Mouse (Mus musculus): ENCODE measurements around the gene Mvb12b. TPM values are rescaled to one million over a fixed set of nuclear protein-coding genes. Genes with fewer than 3 reads are reported as not detected.
A peak's percentile ranks its signal among the peaks of the same experiment; 100 is the strongest.

Mvb12b gene
- total RNA-seq, 2 experiments from 2014 or later, result 83.8 to 84.3 TPM

DNA sequence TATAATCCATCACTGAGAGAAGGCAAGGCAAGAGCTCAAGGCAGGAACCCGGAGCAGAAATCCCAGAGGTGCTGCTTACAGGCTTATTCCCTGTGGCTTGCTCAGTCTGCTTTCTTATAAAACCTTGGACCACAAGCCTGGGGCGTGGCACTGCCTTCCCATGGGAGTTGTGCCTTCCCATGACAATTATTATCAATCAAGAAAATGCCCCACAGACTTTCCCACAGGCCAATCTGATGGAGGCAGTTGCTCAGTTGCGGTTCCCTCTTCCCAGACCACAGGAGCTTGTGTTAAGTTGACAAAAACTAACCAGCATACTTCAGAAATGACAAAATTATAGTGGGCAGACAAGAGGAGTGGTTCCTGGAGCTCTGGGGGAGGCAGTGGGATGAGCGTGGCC lies 19.4 kb downstream of the Mvb12b start:
- intact Hi-C loops (cut with DNase I), result no loop called here
- no peak for DNase-seq (ENCODE audit: low spot score in 2 of 2)

DNA sequence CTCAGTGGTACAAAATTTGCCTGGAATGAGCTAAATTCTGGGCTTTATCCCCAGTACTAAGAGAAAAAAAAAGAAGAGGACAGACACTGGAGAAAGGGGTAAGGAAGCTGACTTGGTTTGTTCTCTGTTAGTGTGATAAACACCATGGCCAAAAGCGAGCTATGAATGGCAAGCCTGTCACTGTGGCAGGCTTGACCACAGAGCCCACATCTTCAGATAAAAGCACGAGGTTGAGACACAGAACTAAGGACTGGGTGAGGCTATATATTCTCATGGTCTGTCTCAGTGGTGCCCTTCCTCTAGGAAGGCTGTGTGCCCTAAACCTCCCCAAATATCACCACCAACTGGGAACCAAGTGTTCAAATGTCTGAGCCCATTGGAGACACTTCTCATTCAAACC lies 31.0 kb downstream of the Mvb12b start:
- intact Hi-C loops (cut with DNase I), result no loop called here
- no peak for DNase-seq (ENCODE audit: low spot score in 2 of 2)

GRCm38 (mm10) chr2:33853011-33853976 lies 34.5 kb downstream of the Mvb12b start:
- no peak for DNase-seq (ENCODE audit: low spot score in 2 of 2)
- intact Hi-C loops (cut with DNase I), result no loop called here

DNA sequence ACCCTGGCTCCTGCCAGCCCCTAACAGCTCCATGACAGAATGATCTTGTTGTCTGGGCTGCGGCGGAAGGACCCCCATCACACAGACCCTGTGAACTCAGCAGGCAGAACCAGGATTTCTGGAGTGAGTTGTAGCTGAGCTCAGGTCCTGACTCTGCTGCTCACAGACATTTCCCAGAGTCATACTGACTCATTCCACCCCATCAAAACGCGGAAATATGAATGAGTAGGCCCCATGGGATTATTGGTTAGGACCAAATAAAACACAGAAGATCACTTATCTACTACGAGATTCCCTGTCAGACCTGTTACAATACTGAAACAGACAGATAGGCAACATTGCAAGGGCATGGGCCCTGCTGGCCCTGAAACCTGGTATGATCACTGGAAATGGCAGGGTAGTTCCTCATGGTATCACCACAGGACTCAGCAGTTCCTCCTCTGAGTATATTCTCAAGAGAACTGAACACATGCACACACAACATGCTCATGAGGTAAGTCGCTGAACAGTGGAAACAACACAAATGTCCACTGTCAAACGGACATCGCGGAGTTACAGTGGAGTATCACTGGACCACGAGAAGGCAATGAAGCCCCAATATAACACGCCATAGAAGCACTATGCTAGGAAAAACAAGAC lies 40.4 kb downstream of the Mvb12b start:
- no peak for DNase-seq (ENCODE audit: low spot score in 2 of 2)
- intact Hi-C loops (cut with DNase I), result no loop called here

- intact Hi-C loops (cut with DNase I), result no loop called here
- no peak for DNase-seq (ENCODE audit: low spot score in 2 of 2)
Observed at GRCm38 (mm10) chr2:33846635-33847034, 41.1 kb downstream of the Mvb12b start.

DNA sequence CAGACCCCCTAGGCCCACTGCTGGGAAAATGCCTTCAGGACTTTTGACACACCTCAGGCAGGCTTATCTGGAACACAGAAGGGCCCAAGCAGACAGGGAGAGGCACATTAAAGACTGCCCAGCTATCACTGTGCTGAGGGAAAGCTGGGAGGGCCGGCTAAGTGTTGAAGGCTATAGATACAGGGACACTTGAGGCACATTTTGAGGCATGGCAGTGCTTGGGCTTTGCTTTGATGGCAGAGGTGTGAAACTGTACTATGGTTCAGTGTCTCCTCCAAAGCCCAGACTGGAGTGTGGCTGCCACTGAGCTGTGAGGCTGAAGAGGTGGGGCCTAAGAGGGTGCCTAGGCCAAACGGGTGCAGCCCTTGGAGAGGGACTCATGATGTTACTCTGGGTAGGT lies 44.1 kb downstream of the Mvb12b start:
- intact Hi-C loops (cut with DNase I), result no loop called here
- DNase-seq (ENCODE audit: low spot score in 2 of 2), result no peak

- DNase-seq (ENCODE audit: low spot score in 2 of 2), result no peak
- intact Hi-C loops (cut with DNase I), result no loop called here
Observed at GRCm38 (mm10) chr2:33842983-33843577, 44.7 kb downstream of the Mvb12b start.

- intact Hi-C loops (cut with DNase I), result no loop called here
Observed at GRCm38 (mm10) chr2:33841980-33842379, 45.8 kb downstream of the Mvb12b start.

DNA sequence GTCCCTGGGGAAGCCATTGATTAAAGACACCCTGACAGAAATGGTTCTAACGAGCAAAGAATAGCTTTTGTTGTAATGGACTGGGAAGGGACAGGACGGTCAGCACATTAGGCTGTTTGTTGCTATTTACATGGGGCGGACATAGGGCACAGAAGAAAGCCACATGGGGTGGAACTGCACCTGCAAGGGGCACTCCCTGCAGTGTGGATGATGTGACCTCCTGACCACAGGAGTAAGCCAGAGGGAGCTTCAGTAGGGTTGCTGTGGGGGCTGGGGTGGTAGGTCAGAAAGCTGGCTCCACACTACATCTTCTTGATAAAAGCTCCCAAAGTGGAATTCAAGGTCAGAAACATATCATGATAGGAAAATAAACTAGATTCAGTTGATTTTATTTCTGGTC lies 47.3 kb downstream of the Mvb12b start:
- no peak for DNase-seq (ENCODE audit: low spot score in 2 of 2)
- intact Hi-C loops (cut with DNase I), result no loop called here

More at GRCm38 (mm10) chr2:33841980-33842379, 45.8 kb downstream of the Mvb12b start:
- DNase-seq (ENCODE audit: low spot score in 2 of 2), result no peak

- intact Hi-C loops (cut with DNase I), result no loop called here
Observed at GRCm38 (mm10) chr2:33839252-33839651, 48.5 kb downstream of the Mvb12b start.

DNA sequence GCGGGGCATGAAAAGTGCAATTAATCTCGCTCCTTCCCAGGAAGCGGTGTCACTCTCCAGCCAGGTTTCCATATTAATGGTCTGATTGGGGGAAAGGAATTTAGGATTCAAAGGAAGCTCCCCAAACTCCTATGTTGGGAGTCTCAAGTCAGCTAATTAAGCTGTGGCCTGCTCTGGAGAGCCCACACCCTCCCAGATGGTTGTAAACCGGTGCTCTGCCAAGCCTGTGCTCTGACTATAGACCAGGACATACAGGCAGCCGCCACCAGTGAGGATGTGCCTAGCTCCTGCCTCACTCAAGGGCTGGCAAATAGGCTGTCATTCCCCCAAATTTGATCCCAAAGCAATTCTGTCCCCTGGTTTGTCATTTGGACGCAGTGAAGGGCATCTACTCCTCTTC lies 50.4 kb downstream of the Mvb12b start:
- intact Hi-C loops (cut with DNase I), result no loop called here
- DNase-seq (ENCODE audit: low spot score in 2 of 2), result no peak

More at GRCm38 (mm10) chr2:33839252-33839651, 48.5 kb downstream of the Mvb12b start:
- DNase-seq (ENCODE audit: low spot score in 2 of 2), result no peak

DNA sequence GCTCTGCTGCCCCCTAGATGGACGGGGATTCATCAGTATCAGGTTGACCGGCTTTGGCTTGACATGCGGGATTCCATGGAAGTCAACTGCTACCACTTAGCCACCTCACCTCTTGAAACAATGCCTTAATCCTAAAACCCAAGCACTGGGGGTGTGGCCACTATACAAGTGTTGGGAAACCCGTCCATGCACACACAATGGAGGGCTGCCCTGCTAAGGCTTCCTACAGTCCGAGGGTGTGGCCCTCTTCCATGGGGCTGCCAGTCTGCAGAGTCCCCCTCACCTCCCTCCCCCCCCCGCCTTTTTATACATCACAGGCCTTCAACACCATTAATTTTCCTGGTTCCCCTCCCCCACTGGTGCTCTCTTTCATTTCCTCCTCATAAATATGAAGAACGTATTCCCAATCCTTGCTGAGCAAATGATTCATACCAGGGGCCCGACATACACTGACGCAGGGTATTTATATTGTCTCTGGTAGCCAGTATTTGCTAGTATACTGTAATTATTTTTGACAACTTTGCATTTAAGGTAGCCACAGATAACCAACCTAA lies 51.0 kb downstream of the Mvb12b start:
- intact Hi-C loops (cut with DNase I), result no loop called here
- DNase-seq (ENCODE audit: low spot score in 2 of 2), result no peak

- DNase-seq (ENCODE audit: low spot score in 2 of 2), result no peak
- intact Hi-C loops (cut with DNase I), result no loop called here
Observed at GRCm38 (mm10) chr2:33835038-33835437, 52.7 kb downstream of the Mvb12b start.

GRCm38 (mm10) chr2:33833902-33834301 lies 53.8 kb downstream of the Mvb12b start:
- intact Hi-C loops (cut with DNase I), result no loop called here
- no peak for DNase-seq (ENCODE audit: low spot score in 2 of 2)

- intact Hi-C loops (cut with DNase I), result loop anchor here (10.0 kb wide), 1 partner anchor 815 kb away; no protein-coding TSS in a partner anchor
- no peak for DNase-seq (ENCODE audit: low spot score in 2 of 2)
Observed at GRCm38 (mm10) chr2:33829870-33830269, 57.9 kb downstream of the Mvb12b start.

- DNase-seq (ENCODE audit: low spot score in 2 of 2), result no peak
- intact Hi-C loops (cut with DNase I), result loop anchor here (10.0 kb wide), 1 partner anchor 818 kb away; no protein-coding TSS in a partner anchor
Observed at GRCm38 (mm10) chr2:33826777-33827176, 61.0 kb downstream of the Mvb12b start.

GRCm38 (mm10) chr2:33824935-33825514 lies 62.7 kb downstream of the Mvb12b start:
- intact Hi-C loops (cut with DNase I), result loop anchor here (5.0 to 10.0 kb wide), 3 partner anchors 78 to 820 kb away; no protein-coding TSS in a partner anchor

GRCm38 (mm10) chr2:33821677-33822607 lies 65.8 kb downstream of the Mvb12b start:
- DNase-seq (ENCODE audit: low spot score in 2 of 2), result peak; percentile 72 to 82
- intact Hi-C loops (cut with DNase I), result loop anchor here (2.0 to 10.0 kb wide), 4 partner anchors 75 to 823 kb away; no protein-coding TSS in a partner anchor

More at GRCm38 (mm10) chr2:33824935-33825514, 62.7 kb downstream of the Mvb12b start:
- DNase-seq (ENCODE audit: low spot score in 2 of 2), result no peak

All from left cerebral cortex, postnatal 36 days (tissue).